Mouse (Mus musculus) ES-Bruce4 (cell line): ENCODE measurements around the gene Btnl4. TPM values are rescaled to one million over a fixed set of nuclear protein-coding genes. Genes with fewer than 3 reads are reported as not detected.

Experiments used
- H3K27ac ChIP-seq: 2 replicates; pipeline ENCODE4 v1.5.1; 2012; ENCODE audit warnings: low read length, inconsistent platforms; ENCODE audit not compliant: insufficient read depth
- H3K27me3 ChIP-seq: 2 replicates; pipeline ENCODE4 v1.6.1; 2012; ENCODE audit warnings: mild to moderate bottlenecking, low read length, inconsistent platforms; ENCODE audit not compliant: control insufficient read depth, poor library complexity, insufficient read depth, severe bottlenecking
- H3K36me3 ChIP-seq: 2 replicates; pipeline ENCODE4 v1.6.1; 2012; ENCODE audit warnings: inconsistent platforms, mild to moderate bottlenecking, low read length, moderate library complexity; ENCODE audit not compliant: control insufficient read depth, poor library complexity, insufficient read depth, severe bottlenecking
- H3K4me1 ChIP-seq: one replicate; pipeline ENCODE4 v1.8.1; 2011; ENCODE audit warnings: low read length; ENCODE audit not compliant: control insufficient read depth, insufficient read depth
- H3K4me3 ChIP-seq: 2 replicates; pipeline ENCODE4 v1.5.1; 2011; ENCODE audit warnings: low read depth, mild to moderate bottlenecking, low read length
- H3K9ac ChIP-seq: 2 replicates; pipeline ENCODE4 v1.6.1; 2012; ENCODE audit warnings: low read depth, mild to moderate bottlenecking, inconsistent platforms; ENCODE audit not compliant: poor library complexity, severe bottlenecking
- H3K9me3 ChIP-seq: replicated peaks from 2 replicates; pipeline ENCODE4 v1.6.1; 2012; ENCODE audit warnings: mild to moderate bottlenecking, low read length, inconsistent platforms; ENCODE audit not compliant: control insufficient read depth, poor library complexity, insufficient read depth, severe bottlenecking
- CTCF ChIP-seq: IDR thresholded peaks from one replicate; pipeline ENCODE4 v1.8.1; 2011; ENCODE audit warnings: low read depth, low read length
- EP300 ChIP-seq: IDR thresholded peaks from 2 replicates; pipeline ENCODE4 v1.6.1; 2011; ENCODE audit warnings: low read depth, low read length; ENCODE audit not compliant: insufficient read depth
- POLR2A ChIP-seq: IDR thresholded peaks from one replicate; pipeline ENCODE4 v1.8.1; 2011; ENCODE audit warnings: low read length; ENCODE audit not compliant: insufficient read depth
- polyA plus RNA-seq: library from polyadenylated mRNA; stranded (reverse); fragments of >200 nt; gene quantifications from 2 replicates; pipeline ENCODE4 v1.2.4, GENCODE M21; 2011; ENCODE audit warnings: low read depth; ENCODE audit not compliant: missing spikeins, insufficient read depth, insufficient read length

Btnl4 gene
- polyA plus RNA-seq, 1 experiment = not detected

- no peaks in the 10 kb centered on the region for H3K4me1 ChIP-seq
- no peaks in the 10 kb centered on the region for H3K9me3 ChIP-seq
- TF ChIP-seq CTCF = no peak
- no peak for TF ChIP-seq EP300
- TF ChIP-seq POLR2A = no peak
- H3K27me3 ChIP-seq = no peaks in the 10 kb centered on the region
- H3K9ac ChIP-seq = no peak overlapping the region
- H3K36me3 ChIP-seq = no peaks in the 10 kb centered on the region
- no peak overlapping the region for H3K4me3 ChIP-seq
- H3K27ac ChIP-seq = no peak overlapping the region
Measured at GRCm38 (mm10) chr17:34427597-34427996, 49.5 kb downstream of the Btnl4 start.

DNA sequence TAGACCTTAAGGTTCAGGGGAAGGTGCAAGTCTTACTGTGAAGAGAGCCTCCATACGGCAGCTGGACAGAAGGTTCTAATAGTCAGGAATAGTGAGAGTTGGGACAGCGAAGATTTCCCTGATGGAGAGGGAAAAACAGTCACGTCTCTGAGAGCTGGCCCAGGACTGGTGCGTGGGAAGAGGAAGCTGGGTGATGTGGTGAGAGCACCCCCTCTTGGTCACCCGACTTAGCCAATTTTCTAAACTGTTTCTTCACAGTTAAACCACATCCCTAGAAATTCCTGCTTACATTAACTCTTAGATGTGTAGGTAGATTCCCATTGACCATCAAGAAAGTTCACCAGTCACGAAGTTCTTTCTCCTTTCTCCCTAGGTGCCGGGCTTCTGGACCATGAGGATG is 57.1 kb downstream of the Btnl4 start:
- H3K9ac ChIP-seq = no peak overlapping the region
- H3K36me3 ChIP-seq = no peaks in the 10 kb centered on the region
- no peak overlapping the region for H3K27ac ChIP-seq
- H3K9me3 ChIP-seq = no peaks in the 10 kb centered on the region
- H3K4me1 ChIP-seq = no peaks in the 10 kb centered on the region
- H3K27me3 ChIP-seq = no peaks in the 10 kb centered on the region
- TF ChIP-seq EP300 (no peak), POLR2A (no peak), CTCF (no peak)
- H3K4me3 ChIP-seq = no peak overlapping the region

Other genes with a start within 250 kb of the Btnl4 start
- gene H2-Ob, start 238.4 kb downstream of the Btnl4 start, polyA plus RNA-seq = not detected in 2 replicates
- 2.3 and 2.4 TPM in 2 replicates for gene H2-Ab1, start 219.6 kb downstream of the Btnl4 start, polyA plus RNA-seq
- gene H2-Aa, start 189.5 kb downstream of the Btnl4 start, polyA plus RNA-seq = not detected in 2 replicates
- 2.8 and 4.6 TPM in 2 replicates for gene H2-Eb1, start 171.5 kb downstream of the Btnl4 start, polyA plus RNA-seq
- not detected in 2 replicates for gene H2-Eb2, start 151.7 kb downstream of the Btnl4 start, polyA plus RNA-seq
- gene Btnl2, start 122.5 kb downstream of the Btnl4 start, polyA plus RNA-seq = not detected in 2 replicates
- gene Btnl1, start 100.2 kb downstream of the Btnl4 start, polyA plus RNA-seq = 0.28 TPM in 1 of 2 replicates, not detected in the other
- not detected in 2 replicates for gene BC051142, start 78.5 kb downstream of the Btnl4 start, polyA plus RNA-seq
- gene Btnl6, start 40.0 kb upstream of the Btnl4 start, polyA plus RNA-seq = not detected in 2 replicates
- gene Notch4, start 87.0 kb upstream of the Btnl4 start, polyA plus RNA-seq = 4.6 and 7.0 TPM in 2 replicates
- 3.9 and 4.2 TPM in 2 replicates for gene Gpsm3, start 112.5 kb upstream of the Btnl4 start, polyA plus RNA-seq
- gene Pbx2, start 113.9 kb upstream of the Btnl4 start, polyA plus RNA-seq = 66.1 and 73.0 TPM in 2 replicates
- gene Ager, start 120.5 kb upstream of the Btnl4 start, polyA plus RNA-seq = 1.4 and 2.5 TPM in 2 replicates
- gene Rnf5, start 126.4 kb upstream of the Btnl4 start, polyA plus RNA-seq = 74.3 and 75.9 TPM in 2 replicates
- gene Agpat1, start 126.9 kb upstream of the Btnl4 start, polyA plus RNA-seq = 66.8 and 81.7 TPM in 2 replicates
- 0.85 and 1.1 TPM in 2 replicates for gene Egfl8, start 138.7 kb upstream of the Btnl4 start, polyA plus RNA-seq
- gene Ppt2, start 151.2 kb upstream of the Btnl4 start, polyA plus RNA-seq = 26.7 and 29.2 TPM in 2 replicates
- not detected in 2 replicates for gene Prrt1, start 152.2 kb upstream of the Btnl4 start, polyA plus RNA-seq
- gene Fkbpl, start 167.4 kb upstream of the Btnl4 start, polyA plus RNA-seq = 11.0 and 16.5 TPM in 2 replicates
- 31.3 and 32.0 TPM in 2 replicates for gene Atf6b, start 169.8 kb upstream of the Btnl4 start, polyA plus RNA-seq
- 0.13 and 0.15 TPM in 2 replicates for gene Tnxb, start 193.2 kb upstream of the Btnl4 start, polyA plus RNA-seq